Mouse (Mus musculus): ENCODE data around the gene Col16a1. TPM values are rescaled to one million over a fixed set of nuclear protein-coding genes. Genes with fewer than 3 reads are reported as not detected.

Gene Col16a1
- total and polyA plus RNA-seq, 3 experiments: 0.25 to 0.50 TPM; not detected in 1

DNA sequence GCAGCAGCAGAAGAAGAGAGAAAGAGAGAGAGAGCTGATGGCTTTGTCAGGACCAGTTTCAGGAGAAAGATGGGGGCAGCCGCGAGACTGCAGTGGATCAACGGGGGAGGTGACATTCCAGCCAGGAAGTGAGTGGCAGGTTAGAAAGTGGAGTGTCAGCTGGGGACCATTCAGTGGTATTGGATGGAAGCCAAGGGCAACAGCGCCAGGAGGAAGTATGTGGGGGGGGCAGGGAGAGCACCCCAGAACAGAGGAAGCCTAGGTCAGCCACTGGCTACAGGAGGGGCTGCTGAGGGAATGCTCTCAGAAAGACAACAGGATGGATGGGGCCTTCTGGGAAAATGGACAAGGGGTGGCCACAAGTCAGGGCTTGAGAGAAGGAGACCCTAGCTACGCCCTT lies 45.9 kb upstream of the Col16a1 start:
- DNase-seq (ENCODE audit: low read depth, low spot score): no peak
- Histone ChIP-seq H3K27ac (ENCODE audit: control insufficient read depth, low read depth, low read length) (no peak overlapping the region), H3K36me3 (ENCODE audit: control insufficient read depth in 1 of 2, insufficient read depth in 2 of 2, low read length in 2 of 2) (no peaks in the 10 kb centered on the region), H3K27me3 (ENCODE audit: control insufficient read depth in 1 of 2, insufficient read depth in 2 of 2, low read length in 2 of 2) (no peaks in the 10 kb centered on the region), H3K4me3 (ENCODE audit: control insufficient read depth in 1 of 2, insufficient read depth in 1 of 2, low read depth in 2 of 2, low read length in 2 of 2) (no peak overlapping the region), H3K9ac (ENCODE audit: control insufficient read depth, low read depth, low read length, poor library complexity, severe bottlenecking) (no peak overlapping the region), H3K79me2 (ENCODE audit: control insufficient read depth, insufficient read depth, low read length, poor library complexity) (no peaks in the 10 kb centered on the region), H3K4me1 (ENCODE audit: control insufficient read depth in 1 of 2, insufficient read depth in 2 of 2, low read length in 2 of 2) (no peaks in the 10 kb centered on the region), H3K9me3 (replicated peaks; ENCODE audit: insufficient read depth, low read length) (no peaks in the 10 kb centered on the region)
- no peak for TF ChIP-seq TCF12 (IDR thresholded peaks at IDR 0.05; ENCODE audit: low read depth, low read length)

DNA sequence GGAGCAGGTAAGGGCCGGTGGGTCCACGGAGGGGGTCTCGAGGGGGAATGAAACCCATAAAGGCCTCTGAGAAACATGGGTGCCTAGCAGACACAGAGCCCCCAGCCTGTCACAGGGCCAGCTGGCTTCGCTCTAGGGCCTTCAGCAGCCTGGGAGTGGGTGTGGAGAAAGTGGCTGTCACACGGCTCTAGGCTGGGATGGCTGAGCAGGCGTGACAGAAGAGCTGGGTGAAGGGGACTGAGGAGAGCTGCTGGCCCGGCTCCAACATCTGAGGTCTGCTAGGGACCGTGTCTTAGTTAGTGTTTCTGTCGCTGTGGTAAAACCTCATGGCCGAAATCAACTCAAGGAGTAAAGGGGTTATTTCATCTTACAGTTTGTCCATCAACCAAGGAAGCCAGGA lies 45.5 kb upstream of the Col16a1 start:
- Histone ChIP-seq H3K4me3 (ENCODE audit: control insufficient read depth in 1 of 2, insufficient read depth in 1 of 2, low read depth in 2 of 2, low read length in 2 of 2) (no peak overlapping the region), H3K79me2 (ENCODE audit: control insufficient read depth, insufficient read depth, low read length, poor library complexity) (no peaks in the 10 kb centered on the region), H3K9ac (ENCODE audit: control insufficient read depth, low read depth, low read length, poor library complexity, severe bottlenecking) (no peak overlapping the region), H3K27ac (ENCODE audit: control insufficient read depth, low read depth, low read length) (no peak overlapping the region), H3K36me3 (ENCODE audit: control insufficient read depth in 1 of 2, insufficient read depth in 2 of 2, low read length in 2 of 2) (no peaks in the 10 kb centered on the region), H3K27me3 (ENCODE audit: control insufficient read depth in 1 of 2, insufficient read depth in 2 of 2, low read length in 2 of 2) (no peaks in the 10 kb centered on the region), H3K9me3 (replicated peaks; ENCODE audit: insufficient read depth, low read length) (no peaks in the 10 kb centered on the region), H3K4me1 (ENCODE audit: control insufficient read depth in 1 of 2, insufficient read depth in 2 of 2, low read length in 2 of 2) (no peaks in the 10 kb centered on the region)
- TF ChIP-seq MYC (IDR thresholded peaks at IDR 0.05; ENCODE audit: low read depth, low read length) (no peak), NRF1 (IDR thresholded peaks at IDR 0.05; ENCODE audit: insufficient read depth, low read depth, low read length, poor library complexity, severe bottlenecking) (no peak), ZC3H11A (IDR thresholded peaks at IDR 0.05; ENCODE audit: low read depth, low read length) (no peak), POLR2AphosphoS5 (IDR thresholded peaks at IDR 0.05; ENCODE audit: borderline replicate concordance, low read depth, low read length) (no peak), CHD1 (IDR thresholded peaks at IDR 0.05; ENCODE audit: low read depth, low read length) (no peak), ZMIZ1 (IDR thresholded peaks at IDR 0.05; ENCODE audit: low read depth, low read length) (no peak), CTCF (IDR thresholded peaks at IDR 0.05 in 2 of 3, conservative IDR thresholded peaks at IDR 0.05 in 1 of 3; ENCODE audit: control insufficient read depth in 1 of 3, insufficient read depth in 1 of 3, low read depth in 2 of 3, low read length in 3 of 3, poor library complexity in 1 of 3, severe bottlenecking in 1 of 3) (no peak), SMC3 (IDR thresholded peaks at IDR 0.05; ENCODE audit: low read depth, low read length) (no peak), TBP (IDR thresholded peaks at IDR 0.05; ENCODE audit: low read depth, low read length) (no peak), ZKSCAN1 (IDR thresholded peaks at IDR 0.05; ENCODE audit: low read depth, low read length) (no peak), USF2 (IDR thresholded peaks at IDR 0.05; ENCODE audit: borderline replicate concordance in 1 of 2, insufficient read depth in 1 of 2, low read depth in 1 of 2, low read length in 2 of 2) (no peak)
- no peak for DNase-seq (ENCODE audit: low read depth, low spot score)

DNA sequence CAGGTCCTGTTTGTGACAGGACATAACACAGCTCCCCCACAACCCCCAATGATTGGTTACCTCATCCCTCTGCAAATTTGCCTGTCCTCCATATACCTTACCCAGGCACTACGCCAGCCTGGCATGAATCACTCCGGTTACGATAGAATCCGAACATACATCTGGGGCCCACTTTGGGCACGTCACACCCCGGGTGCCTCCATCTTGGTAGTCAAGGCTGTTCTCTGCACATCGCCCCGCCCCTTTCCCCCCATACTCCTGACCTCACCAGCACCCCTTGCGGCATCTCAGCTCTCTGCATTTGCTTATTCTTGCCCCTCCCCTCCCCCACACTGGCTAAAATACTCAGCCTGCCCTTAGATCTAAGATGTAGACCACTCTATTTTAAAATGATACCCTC lies 42.0 kb upstream of the Col16a1 start:
- Histone ChIP-seq H3K9me3 (replicated peaks; ENCODE audit: insufficient read depth, low read length) (no peaks in the 10 kb centered on the region), H3K9ac (ENCODE audit: control insufficient read depth, low read depth, low read length, poor library complexity, severe bottlenecking) (no peak overlapping the region), H3K36me3 (ENCODE audit: control insufficient read depth in 1 of 2, insufficient read depth in 2 of 2, low read length in 2 of 2) (no peaks in the 10 kb centered on the region), H3K4me3 (ENCODE audit: control insufficient read depth in 1 of 2, insufficient read depth in 1 of 2, low read depth in 2 of 2, low read length in 2 of 2) (no peak overlapping the region), H3K27me3 (ENCODE audit: control insufficient read depth in 1 of 2, insufficient read depth in 2 of 2, low read length in 2 of 2) (no peaks in the 10 kb centered on the region; a peak in 1 of 4 replicates), H3K27ac (ENCODE audit: control insufficient read depth, low read depth, low read length) (no peak overlapping the region), H3K79me2 (ENCODE audit: control insufficient read depth, insufficient read depth, low read length, poor library complexity) (no peaks in the 10 kb centered on the region), H3K4me1 (ENCODE audit: control insufficient read depth in 1 of 2, insufficient read depth in 2 of 2, low read length in 2 of 2) (no peaks in the 10 kb centered on the region)
- TF ChIP-seq USF2 (IDR thresholded peaks at IDR 0.05; ENCODE audit: borderline replicate concordance in 1 of 2, insufficient read depth in 1 of 2, low read depth in 1 of 2, low read length in 2 of 2): no peak
- no peak for TF ChIP-seq SIN3A (IDR thresholded peaks at IDR 0.05; ENCODE audit: low read length)
- DNase-seq (ENCODE audit: low read depth, low spot score): no peak
